Mouse (Mus musculus) CD4-positive, CD25-positive, alpha-beta regulatory T cell, adult 4 months (primary cell): Measurements from ENCODE around the gene Mill2. TPM values are rescaled to one million over a fixed set of nuclear protein-coding genes. Genes with fewer than 3 reads are reported as not detected.
A peak's percentile ranks its signal among the peaks of the same experiment; 100 is the strongest.

Experiments used
- ATAC-seq: one replicate; pipeline ENCODE4 v1.8.0; 2017
- polyA plus RNA-seq, 2 experiments: library from polyadenylated mRNA; unstranded; fragments of 100-300 nt; shearing (Covaris generic); gene quantifications; one replicate each; pipeline ENCODE4 v1.2.1; 2017

Mill2 gene
- polyA plus RNA-seq, 2 experiments from 2014 or later: 0.22 TPM; not detected in 1

DNA sequence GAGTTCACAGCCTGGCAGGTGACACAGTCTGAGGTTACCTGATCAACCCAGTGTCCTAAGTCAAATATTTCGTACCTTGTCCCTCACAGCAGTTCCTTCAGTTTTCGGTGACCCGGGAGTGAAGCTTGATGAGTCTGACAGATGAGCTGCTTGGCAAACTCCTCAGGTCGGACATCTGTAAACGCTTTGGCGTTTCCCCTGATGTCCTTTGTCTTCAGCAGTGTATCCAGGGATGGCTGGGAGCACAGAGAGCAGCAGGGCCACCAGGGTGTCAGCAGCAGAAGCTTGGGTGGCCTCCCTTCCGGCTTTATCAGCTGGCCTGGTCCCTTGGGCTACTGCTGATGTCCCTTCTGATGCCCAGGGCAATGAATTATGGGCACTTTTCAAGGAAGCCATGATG lies 38.9 kb downstream of the Mill2 start:
- ATAC-seq: no peak

DNA sequence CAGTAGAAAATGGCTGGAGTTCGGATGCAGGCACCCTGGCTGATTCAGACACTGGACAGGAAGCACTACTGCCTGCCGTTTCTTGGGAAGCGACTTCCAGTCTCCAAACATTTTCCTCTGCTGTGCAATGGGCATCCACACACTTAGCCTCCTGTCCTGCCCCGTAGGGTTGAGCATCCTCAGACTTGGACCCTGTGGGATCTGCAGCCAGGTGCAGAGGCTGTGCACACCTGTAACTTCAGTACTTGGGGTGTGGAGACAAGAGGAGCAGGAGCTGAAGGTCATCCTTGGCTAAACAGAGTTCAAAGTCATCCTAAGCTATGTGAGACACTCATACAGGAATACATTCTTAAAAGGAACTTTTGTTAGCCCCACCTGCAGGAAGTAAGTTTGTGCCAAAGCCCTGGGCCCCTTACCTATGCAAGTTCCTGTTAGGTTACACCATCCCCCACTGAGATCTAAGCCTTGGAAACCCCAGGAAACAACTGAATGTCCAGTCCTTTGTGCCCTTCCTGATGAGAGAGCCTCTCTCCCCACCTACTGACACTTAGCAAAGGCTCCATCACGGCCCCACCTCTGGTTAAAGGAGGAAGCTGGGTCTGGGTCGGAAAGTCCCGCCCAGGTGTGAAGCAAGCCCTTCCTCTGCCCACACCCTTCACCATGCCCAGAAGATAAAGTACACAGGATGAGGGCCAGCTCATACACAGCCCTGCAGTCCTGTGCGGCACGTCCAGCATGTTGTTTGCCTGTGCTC lies 44.4 kb downstream of the Mill2 start:
- peak; percentile 90 for ATAC-seq

DNA sequence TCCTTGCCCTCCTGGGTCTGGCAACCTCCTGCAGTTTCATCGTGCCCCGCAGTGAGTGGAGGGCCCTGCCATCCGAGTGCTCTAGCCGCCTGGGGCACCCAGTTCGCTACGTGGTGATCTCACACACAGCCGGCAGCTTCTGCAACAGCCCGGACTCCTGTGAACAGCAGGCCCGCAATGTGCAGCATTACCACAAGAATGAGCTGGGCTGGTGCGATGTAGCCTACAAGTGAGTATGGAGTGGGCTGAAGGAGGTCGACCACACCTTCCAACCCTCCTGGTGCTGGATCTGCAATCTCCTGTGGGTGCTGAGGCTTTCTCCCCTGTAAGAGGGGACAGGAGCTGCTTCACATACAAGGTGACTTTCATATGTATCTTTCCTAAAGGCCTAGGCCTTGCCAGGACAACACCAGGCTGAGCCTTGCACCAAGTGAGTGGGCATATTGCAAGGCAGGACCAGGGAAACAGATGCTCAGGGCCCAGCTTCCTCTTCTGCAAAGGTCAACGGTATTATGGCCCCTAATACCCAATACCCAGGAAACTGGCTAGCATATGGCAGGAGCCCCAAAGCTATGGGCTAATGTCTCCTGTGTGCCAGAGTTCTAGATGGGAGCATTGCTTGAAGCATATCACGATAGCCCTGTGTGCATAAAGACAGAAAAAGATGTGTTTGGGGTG lies 45.1 kb downstream of the Mill2 start:
- peak; percentile 10 for ATAC-seq

DNA sequence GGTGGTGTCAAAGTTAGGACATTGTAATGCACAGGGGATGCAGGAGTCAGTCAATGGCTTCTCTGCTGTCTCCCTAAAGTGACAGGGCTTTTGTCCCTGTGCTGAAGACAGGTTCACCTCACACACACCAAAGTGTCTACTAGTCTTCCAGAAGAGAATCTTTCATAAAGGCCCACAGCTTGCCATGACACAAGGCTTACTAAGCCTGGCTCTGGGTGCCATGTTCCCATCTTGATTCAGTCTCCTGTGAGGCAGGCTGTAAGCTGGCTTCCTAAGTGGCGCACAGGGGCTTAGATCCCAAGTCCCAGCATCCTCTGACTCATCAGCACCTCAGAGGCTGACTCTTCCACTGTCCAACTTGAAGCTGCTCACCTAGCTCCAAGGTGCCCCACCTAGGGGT lies 47.2 kb downstream of the Mill2 start:
- no peak for ATAC-seq

DNA sequence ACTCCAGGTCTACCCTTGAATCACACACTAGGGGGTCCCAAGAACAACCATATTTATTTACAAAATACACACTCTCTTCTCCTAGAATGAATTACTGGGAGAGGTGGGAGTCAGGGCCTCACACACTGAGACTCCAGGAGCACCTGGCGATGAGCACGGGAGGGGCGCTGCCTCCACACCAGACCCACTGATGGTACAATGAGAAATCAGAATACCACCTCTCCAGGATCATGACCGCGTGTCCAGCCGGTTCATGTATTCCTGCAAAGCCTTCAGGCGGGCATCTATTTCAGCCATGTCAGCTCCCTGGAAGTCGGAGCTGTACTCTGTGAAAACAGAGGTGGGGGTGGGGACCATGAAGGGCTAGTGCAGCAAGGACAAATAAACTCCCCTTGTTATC lies 51.1 kb downstream of the Mill2 start:
- no peak for ATAC-seq

DNA sequence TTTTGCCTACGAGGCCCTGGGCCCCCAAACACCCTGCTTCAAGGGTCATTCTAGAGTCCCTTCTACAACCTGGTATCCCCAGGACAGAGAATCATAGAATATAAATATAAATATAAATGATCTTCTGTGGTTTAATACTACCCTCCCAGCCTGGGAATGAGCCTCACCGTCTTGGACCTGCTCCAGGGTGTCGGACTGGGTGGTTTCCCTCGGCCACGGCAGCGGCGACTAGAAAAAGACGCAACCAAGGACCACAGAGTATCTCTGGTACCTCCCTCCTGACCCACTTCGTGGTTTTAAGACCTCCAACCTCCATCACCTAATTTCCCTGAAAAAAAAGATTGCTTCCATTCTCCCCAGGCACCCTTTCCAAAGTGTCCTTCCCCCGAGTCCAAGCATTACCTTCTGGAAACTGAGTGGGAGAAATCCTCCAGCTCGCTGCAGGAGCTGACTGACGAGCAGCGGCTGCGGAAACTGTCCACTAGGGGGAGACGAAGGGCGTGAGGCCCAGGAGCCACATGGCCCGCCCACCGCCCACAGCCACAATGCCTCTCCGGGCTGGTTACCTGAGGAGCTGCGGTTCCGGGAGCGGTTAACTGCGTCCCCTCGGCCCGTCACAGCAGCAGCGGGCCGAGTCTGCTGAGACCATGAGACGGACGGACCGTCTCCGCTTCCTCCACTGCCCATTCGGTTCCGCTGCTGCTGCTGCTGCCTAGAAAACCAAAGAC lies 52.3 kb downstream of the Mill2 start:
- ATAC-seq: peak; percentile 96

DNA sequence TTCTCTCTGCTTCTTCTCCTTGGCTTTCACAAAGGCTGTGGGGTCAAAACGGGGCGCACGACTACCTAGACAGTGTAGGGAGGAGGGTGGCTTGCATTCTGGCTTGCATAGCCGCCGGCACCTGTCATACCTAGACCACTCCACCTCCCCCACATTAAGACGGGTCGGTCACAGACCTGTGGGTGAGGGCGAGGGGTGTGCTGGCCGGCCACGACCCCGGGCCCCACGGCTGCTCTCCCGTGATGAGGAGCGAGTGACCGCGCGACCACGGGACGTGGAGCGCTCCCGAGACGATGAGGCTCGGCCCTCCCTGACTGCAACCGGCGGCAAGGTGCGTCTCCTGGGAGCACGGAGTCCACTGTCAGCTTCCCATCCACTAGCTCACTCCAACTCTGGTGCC lies 53.2 kb downstream of the Mill2 start:
- no peak for ATAC-seq

DNA sequence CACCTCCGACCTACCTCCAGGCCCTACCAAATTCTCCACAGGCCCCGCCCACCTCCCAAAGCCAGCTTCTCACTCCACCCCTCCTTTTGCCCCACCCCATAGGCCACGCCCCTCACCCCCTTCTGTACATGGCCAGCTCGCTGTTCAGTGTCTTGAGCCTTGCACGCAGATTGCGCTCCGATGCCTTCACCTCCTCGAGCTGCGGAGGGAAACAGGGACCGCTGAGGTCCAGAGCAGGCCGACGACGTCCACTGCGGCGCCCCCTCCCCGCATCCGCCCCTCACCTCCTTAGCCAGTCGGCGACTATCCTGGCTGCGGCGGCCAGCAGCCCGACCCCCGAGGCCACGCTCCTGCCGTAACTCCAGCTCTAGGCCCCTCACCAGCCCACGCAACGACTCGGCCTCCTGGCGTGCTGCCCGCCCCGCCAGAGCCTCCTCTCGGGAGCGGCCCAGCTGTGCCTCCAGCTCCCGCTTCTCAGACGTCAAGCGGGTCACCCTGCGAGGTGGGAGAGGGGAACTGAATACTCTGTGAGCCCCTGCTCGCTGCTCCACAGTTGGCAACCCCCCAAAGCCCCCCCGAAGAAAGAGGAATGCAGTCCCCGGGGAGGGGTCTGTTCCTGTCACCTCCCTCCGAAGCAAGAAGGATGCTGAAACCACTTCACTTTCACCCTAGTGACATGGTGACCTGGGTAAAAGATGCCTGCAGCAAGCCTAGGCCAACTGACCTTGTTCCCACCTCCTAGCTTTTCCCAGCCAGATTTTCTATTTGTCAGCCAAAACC lies 54.1 kb downstream of the Mill2 start:
- no peak for ATAC-seq

DNA sequence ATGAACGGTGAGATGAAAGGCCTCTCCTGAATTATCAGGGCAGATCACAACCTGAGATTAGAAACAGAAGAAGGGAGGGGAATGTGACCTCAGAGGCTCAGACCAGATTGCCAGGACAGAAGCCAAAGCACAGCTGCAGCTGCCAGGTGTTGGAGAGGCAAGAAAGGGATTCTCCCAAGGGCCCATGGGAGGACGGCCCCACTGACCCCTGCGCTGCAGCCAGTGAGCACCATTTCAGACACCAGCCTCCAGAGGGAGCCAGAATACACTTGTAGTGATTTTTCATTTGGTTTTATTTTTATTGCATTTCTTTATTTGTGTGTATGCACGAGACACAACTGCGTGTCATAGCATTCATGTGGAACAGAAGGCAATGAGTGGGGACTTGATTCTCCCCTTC lies 56.8 kb downstream of the Mill2 start:
- ATAC-seq: no peak

DNA sequence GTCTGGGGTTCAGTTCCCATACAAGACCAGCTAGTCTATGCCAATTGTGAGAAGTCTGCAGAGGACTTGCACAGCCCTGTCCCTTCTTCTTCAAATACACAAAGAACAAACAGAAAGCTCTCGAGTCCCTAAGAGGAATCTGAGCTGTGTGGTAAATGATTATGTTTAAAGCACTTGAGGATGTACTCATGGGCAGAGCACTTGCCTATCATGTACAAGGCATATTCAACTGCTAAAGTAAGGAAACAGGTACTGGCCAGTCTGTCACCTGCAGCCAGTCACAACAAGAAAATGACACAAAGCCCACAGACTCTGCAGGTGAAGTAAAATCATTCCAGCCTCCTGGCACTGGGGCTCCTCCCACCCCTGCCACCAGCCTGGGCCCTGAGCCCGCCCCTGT lies 60.7 kb downstream of the Mill2 start:
- no peak for ATAC-seq

DNA sequence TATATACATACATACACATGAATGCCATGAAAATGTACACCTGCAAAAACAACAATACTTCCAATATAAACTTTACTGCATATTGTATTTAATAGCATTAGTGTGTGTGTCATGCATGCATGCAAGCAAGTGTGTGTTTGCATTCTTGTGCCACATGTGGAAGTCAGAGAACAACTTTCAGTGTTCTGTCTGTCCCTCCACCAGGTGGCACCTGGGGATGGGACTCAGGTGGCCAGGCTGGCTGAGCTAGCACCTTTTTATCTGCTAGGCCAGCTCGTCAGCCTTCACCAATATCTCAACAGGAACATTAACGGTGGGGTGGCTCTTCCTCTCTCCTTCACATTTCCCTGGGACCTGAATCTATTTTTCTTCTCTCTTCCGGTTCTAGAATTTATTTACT lies 62.7 kb downstream of the Mill2 start:
- no peak for ATAC-seq

DNA sequence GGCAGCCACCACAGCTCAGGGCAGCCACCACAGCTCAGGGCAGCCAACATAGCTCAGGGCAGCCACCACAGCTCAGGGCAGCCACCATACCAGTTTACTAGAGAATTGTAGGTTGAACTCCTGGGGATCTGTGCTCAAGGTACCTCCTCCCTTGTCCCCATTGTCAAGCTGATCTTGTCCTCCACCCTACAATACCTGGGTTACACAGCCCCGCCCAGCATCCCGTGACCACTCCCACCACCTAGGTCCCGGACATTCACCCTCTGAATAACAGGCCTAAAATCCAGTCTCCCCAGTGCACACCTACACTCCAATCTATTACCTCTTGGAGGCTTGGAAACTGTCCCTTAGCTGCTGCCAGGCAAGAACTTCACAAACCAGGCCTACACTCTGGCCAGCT lies 65.2 kb downstream of the Mill2 start:
- ATAC-seq: no peak

DNA sequence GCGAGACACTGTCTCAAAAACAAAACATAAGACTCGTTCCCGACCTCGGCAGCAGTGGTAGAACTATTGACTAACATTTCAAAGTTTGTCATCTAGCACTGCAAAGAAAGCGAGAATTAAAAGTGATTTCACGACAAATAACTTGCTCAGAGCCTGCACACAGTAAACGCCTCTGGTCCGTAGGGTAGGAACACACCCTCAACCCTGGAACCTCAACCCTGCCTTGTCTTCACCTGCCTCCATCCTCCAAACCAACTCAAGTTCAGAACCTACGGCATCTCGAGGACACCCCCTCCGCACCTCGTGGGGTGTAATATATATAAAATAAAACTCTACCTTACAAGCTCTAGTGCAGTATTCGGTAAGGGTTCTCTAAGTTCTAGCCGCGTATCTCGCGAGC lies 70.0 kb downstream of the Mill2 start:
- no peak for ATAC-seq

DNA sequence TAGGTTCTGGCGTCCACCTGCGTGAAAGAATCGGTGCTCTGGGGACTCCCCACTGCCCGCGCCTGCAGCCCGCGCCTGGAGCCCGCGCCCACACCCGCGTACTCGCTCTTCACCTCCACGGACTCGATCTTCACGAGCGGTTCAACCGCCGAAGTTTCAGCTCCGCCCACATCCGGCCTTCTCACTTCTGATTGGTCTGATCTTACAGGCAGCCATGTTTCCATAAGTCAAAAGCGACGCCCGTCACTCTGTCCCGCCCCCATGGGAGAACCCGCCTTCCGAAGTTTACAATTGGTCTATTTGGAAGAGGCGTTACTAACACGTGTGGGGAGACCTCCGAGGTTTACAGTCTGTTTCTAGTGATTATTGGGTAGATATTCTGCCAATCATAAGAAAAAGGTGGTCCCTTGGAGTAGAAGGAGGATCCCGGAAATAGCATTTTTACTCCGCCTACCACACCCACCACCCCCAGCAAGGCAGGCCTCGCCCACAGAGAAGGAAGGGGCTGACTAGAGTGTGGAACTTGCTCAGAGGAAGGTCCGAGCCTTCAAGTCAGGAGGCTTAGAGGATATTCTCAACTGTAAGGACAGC lies 70.6 kb downstream of the Mill2 start, which contains the start of gene Ccdc61:
Gene Ccdc61 (minus strand): TSS at position 175 of the 591 bp plus-strand sequence.
- peak; percentile 97 for ATAC-seq

Other genes with a start within 250 kb of the Mill2 start
- gene Psg23, start 223.5 kb upstream of the Mill2 start, polyA plus RNA-seq: not detected
- not detected for gene Psg21, start 183.2 kb upstream of the Mill2 start, polyA plus RNA-seq
- not detected for gene Psg20, start 153.8 kb upstream of the Mill2 start, polyA plus RNA-seq
- not detected for gene Psg22, start 121.9 kb upstream of the Mill2 start, polyA plus RNA-seq
- not detected for gene Psg19, start 41.4 kb upstream of the Mill2 start, polyA plus RNA-seq
- not detected for gene Psg17, start 18.4 kb upstream of the Mill2 start, polyA plus RNA-seq
- gene Pglyrp1, start 31.4 kb downstream of the Mill2 start, polyA plus RNA-seq: 100 to 1,000 TPM; 246 to 259 TPM
- gene Ccdc61, start 70.4 kb downstream of the Mill2 start, polyA plus RNA-seq: 1 to 10 TPM; 7.6 to 8.9 TPM
- not detected for gene Nova2, start 85.9 kb downstream of the Mill2 start, polyA plus RNA-seq
- gene Nanos2, start 147.4 kb downstream of the Mill2 start, polyA plus RNA-seq: not detected
- 1 to 10 TPM; 1.7 to 3.0 TPM for gene Mypop, start 151.3 kb downstream of the Mill2 start, polyA plus RNA-seq
- 1 to 10 TPM; 2.0 to 2.4 TPM for gene Irf2bp1, start 164.1 kb downstream of the Mill2 start, polyA plus RNA-seq
- gene Foxa3, start 183.6 kb downstream of the Mill2 start, polyA plus RNA-seq: not detected
- 1 to 10 TPM; 5.0 to 6.4 TPM for gene Sympk, start 184.4 kb downstream of the Mill2 start, polyA plus RNA-seq
- not detected for gene Rsph6a, start 214.7 kb downstream of the Mill2 start, polyA plus RNA-seq
- not detected for gene Dmwd, start 236.3 kb downstream of the Mill2 start, polyA plus RNA-seq
- under 1 TPM in 1 of 2 experiments, not detected in 1; 0.44 TPM for gene Dmpk, start 243.9 kb downstream of the Mill2 start, polyA plus RNA-seq